Mouse (Mus musculus) cortical plate, adult 2 months (tissue): ENCODE data around the gene Racgap1. TPM values are rescaled to one million over a fixed set of nuclear protein-coding genes. Genes with fewer than 3 reads are reported as not detected.

ENCODE experiments used
- H3K27ac ChIP-seq: fragments of 200-500 bp; 2 replicates; pipeline ENCODE4 v1.5.1; 2012; ENCODE audit warnings: low read length, control low read depth, inconsistent platforms; ENCODE audit not compliant: insufficient read depth
- H3K4me1 ChIP-seq: fragments of 200-500 bp; 2 replicates; pipeline ENCODE4 v1.6.1; 2011; ENCODE audit warnings: low read length; ENCODE audit not compliant: control insufficient read depth, insufficient read depth
- H3K4me3 ChIP-seq: fragments of 200-500 bp; 2 replicates; pipeline ENCODE4 v1.5.1; 2011; ENCODE audit warnings: mild to moderate bottlenecking, low read length, control low read depth; ENCODE audit not compliant: insufficient read depth
- CTCF ChIP-seq: fragments of 200-500 bp; IDR thresholded peaks from 2 replicates; pipeline ENCODE4 v1.5.1; 2011; ENCODE audit warnings: mild to moderate bottlenecking, control low read depth, low read length; ENCODE audit not compliant: insufficient read depth; ENCODE audit errors: extremely low read depth
- POLR2A ChIP-seq: fragments of 200-500 bp; IDR thresholded peaks from 2 replicates; pipeline ENCODE4 v1.6.1; 2011; ENCODE audit warnings: mild to moderate bottlenecking, low read length, control low read depth; ENCODE audit not compliant: insufficient read depth; ENCODE audit errors: extremely low read depth
- polyA plus RNA-seq: library from polyadenylated mRNA; depleted of rRNA; stranded (reverse); fragments of >200 nt; gene quantifications from 2 replicates; pipeline ENCODE4 v1.2.3, GENCODE M21; 2012; rRNA removed

Racgap1 gene
- polyA plus RNA-seq, 1 experiment: 13.3 TPM

DNA sequence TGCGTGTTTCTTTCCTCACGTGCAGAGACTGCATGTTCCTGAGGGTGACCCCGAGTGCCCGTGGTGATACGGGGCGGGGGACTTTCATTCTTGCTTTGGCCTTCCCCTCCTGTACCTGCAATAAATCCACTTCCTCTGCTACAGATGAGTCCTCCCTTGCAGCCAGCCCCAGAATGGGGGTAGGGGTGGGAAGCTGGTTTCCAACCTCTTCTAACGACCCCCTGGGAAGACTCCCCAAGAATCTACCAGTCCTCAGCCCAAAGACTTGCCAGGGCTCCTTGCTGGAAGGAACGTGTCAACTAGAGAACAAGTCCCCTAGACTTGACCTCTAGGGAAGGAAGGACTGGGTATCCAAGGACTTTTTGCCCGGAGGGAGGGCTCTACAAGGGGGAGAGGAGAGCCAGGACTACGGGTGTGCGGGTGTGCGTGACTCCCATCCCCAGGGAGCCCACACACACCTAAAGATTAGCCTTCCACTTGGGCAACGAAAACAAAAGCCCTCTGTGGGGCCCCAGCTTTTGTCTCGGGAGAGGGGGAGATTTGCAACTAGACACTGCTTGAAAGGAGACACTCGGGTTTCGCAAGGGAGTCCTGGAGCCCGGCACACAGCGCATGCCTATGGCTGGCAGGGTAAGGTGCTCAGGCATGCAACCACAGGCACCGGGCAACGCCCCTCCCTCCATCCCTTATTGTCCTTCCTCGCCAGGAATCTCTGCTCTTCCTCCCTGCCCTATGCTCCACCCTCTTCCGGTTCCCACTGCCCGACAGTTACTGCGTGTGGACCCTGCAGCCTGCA is 66.9 kb downstream of the Racgap1 start:
- TF ChIP-seq CTCF (no peak), POLR2A (no peak)
- H3K4me3 ChIP-seq: no peak overlapping the region
- H3K4me1 ChIP-seq: no peaks in the 10 kb centered on the region; the same call in 1 of the 2 replicates
- H3K27ac ChIP-seq: no peak overlapping the region

- Histone ChIP-seq H3K4me1 (no peaks in the 10 kb centered on the region; the same call in 1 of the 2 replicates), H3K4me3 (no peak overlapping the region), H3K27ac (no peak overlapping the region)
- no peak for TF ChIP-seq CTCF
- TF ChIP-seq POLR2A: no peak
These were observed 67.8 kb downstream of the Racgap1 start for GRCm38 (mm10) chr15:99583463-99584344.

DNA sequence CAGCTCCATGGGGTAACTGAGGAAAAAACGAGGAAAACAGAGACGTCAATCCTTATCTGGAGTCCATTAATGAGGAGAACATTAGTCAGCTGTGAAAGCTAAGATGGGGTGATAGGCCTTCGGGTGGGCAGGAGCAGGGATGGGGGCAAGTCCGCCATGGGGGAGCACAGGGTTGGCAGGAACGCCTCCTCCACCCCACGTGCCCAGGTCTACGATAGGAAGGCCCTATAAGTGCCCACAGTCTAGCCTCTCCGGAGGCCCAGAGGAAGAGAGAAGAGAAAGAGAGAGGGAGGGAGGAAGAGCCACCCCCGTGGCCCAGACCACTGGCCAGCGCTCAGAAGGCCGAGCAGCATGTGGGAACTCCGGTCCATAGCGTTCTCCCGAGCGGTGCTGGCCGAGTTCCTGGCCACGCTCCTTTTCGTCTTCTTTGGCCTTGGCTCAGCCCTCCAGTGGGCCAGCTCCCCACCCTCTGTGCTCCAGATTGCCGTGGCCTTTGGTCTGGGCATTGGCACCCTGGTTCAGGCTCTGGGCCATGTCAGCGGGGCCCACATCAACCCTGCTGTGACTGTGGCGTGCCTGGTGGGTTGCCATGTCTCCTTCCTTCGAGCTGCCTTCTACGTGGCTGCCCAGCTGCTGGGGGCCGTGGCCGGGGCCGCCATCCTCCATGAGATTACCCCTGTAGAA is 72.5 kb downstream of the Racgap1 start, which contains the start of gene Aqp2:
Aqp2 (plus strand) TSS at position 254 of the 684 bp plus-strand sequence.
- no peaks in the 10 kb centered on the region; the same call in 1 of the 2 replicates for H3K4me1 ChIP-seq
- no peak for TF ChIP-seq CTCF
- no peak for TF ChIP-seq POLR2A
- no peak within 1 kb of the TSS for H3K27ac ChIP-seq
- H3K4me3 ChIP-seq: no peak within 1 kb of the TSS

Other genes with a start within 250 kb of the Racgap1 start
- gene Nckap5l, start 193.9 kb downstream of the Racgap1 start, polyA plus RNA-seq: 11.9 TPM in 2 replicates
- gene Bcdin3d, start 176.9 kb downstream of the Racgap1 start, polyA plus RNA-seq: 5.1 and 5.3 TPM in 2 replicates
- gene Faim2, start 123.5 kb downstream of the Racgap1 start, polyA plus RNA-seq: 162 and 172 TPM in 2 replicates
- gene Aqp2, start 72.6 kb downstream of the Racgap1 start, polyA plus RNA-seq: 0.09 and 0.21 TPM in 2 replicates
- gene Aqp5, start 60.9 kb downstream of the Racgap1 start, polyA plus RNA-seq: 0.40 and 0.58 TPM in 2 replicates
- 0.46 and 0.62 TPM in 2 replicates for gene Aqp6, start 50.3 kb downstream of the Racgap1 start, polyA plus RNA-seq
- gene Asic1, start 18.7 kb upstream of the Racgap1 start, polyA plus RNA-seq: 54.1 and 59.0 TPM in 2 replicates
- gene Smarcd1, start 50.5 kb upstream of the Racgap1 start, polyA plus RNA-seq: 150 and 157 TPM in 2 replicates
- gene Gm17349, start 53.8 kb upstream of the Racgap1 start, polyA plus RNA-seq: 1.3 and 1.8 TPM in 2 replicates
- 55.3 and 60.4 TPM in 2 replicates for gene Gpd1, start 65.9 kb upstream of the Racgap1 start, polyA plus RNA-seq
- gene Cox14, start 74.0 kb upstream of the Racgap1 start, polyA plus RNA-seq: 226 and 237 TPM in 2 replicates
- gene Cers5, start 121.2 kb upstream of the Racgap1 start, polyA plus RNA-seq: 42.5 and 44.5 TPM in 2 replicates
- gene Lima1, start 223.8 kb upstream of the Racgap1 start, polyA plus RNA-seq: 12.1 and 12.4 TPM in 2 replicates